Mouse (Mus musculus) frontal cortex, adult 2 months (tissue): ENCODE results near the gene Brd3os. TPM values are rescaled to one million over a fixed set of nuclear protein-coding genes. Genes with fewer than 3 reads are reported as not detected.

Experiments used
- polyA plus RNA-seq: library from polyadenylated mRNA; depleted of rRNA; stranded (reverse); fragments of >200 nt; gene quantifications from 2 replicates; pipeline ENCODE4 v1.2.3, GENCODE M21; 2012; rRNA removed

Gene Brd3os
- polyA plus RNA-seq, 1 experiment = 40.8 TPM

Other genes with a start within 250 kb of the Brd3os start
- 9.2 and 13.7 TPM in 2 replicates for gene Sardh, start 194.0 kb upstream of the Brd3os start, polyA plus RNA-seq
- gene Vav2, start 15.3 kb upstream of the Brd3os start, polyA plus RNA-seq = 18.7 and 19.2 TPM in 2 replicates
- 25.8 and 29.6 TPM in 2 replicates for gene Brd3, start 65.3 kb downstream of the Brd3os start, polyA plus RNA-seq
- gene Wdr5, start 72.8 kb downstream of the Brd3os start, polyA plus RNA-seq = 27.8 and 31.8 TPM in 2 replicates
- gene Rxra, start 234.1 kb downstream of the Brd3os start, polyA plus RNA-seq = 12.3 and 16.0 TPM in 2 replicates